Mouse (Mus musculus): ENCODE results near the gene Pld5. TPM values are rescaled to one million over a fixed set of nuclear protein-coding genes. Genes with fewer than 3 reads are reported as not detected.

Gene Pld5
- polyA plus RNA-seq, 1 experiment from 2014 or later: 0.27 TPM

DNA sequence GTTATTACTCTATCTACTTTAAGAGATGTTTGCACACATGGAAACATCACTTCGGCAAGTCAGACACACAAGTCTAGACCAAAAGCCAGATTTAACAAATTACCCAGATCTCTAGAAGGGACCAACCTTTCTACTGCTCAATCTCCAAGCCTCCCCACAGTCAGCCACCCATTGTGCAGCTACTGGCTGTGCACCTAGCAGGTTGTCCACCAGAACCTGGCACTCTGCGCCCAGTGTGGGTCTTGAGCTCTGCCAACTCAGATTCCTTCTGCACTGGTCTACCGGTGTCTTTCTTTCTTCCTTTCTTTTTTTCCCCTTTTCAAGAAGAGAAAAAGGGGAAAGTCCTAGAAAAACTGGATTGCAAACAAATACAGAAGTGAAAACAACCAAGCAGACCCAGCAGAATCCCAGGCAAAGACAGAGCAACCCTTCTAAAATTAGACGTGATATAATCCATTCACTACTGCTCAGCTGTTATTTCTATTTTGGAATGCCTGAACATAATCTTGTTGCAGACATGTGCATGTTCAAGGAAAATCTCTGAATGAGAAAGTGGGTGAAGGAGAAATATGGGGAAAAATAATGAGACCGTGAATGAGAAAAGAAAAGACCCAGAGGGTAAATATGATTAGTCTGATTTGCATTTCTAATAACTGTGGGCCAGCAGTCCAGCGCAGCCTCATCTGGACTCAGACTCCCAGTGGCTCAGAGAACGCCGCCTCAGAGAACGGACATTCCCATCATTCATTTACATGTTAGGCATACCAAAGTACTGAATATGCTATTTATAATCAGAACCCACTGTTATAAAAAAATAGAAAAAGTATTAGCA lies 27.0 kb downstream of the Pld5 start:
- TF ChIP-seq CTCF (IDR thresholded peaks at IDR 0.05; ENCODE audit: low read depth): no peak
- Histone ChIP-seq H3K4me1 (replicated peaks; ENCODE audit: control insufficient read depth, insufficient read depth, low read length) (no peaks in the 10 kb centered on the region), H3K9me3 (ENCODE audit: control insufficient read depth) (no peaks in the 10 kb centered on the region), H3K36me3 (ENCODE audit: control insufficient read depth, insufficient read depth) (no peaks in the 10 kb centered on the region), H3K9ac (ENCODE audit: low read depth, low read length) (no peak overlapping the region), H3K27me3 (replicated peaks; ENCODE audit: control insufficient read depth, insufficient read depth, low read length) (no peaks in the 10 kb centered on the region), H3K4me3 (ENCODE audit: low read depth, low read length) (no peak overlapping the region), H3K27ac (ENCODE audit: low read depth, low read length) (no peak overlapping the region), H3K4me2 (replicated peaks; ENCODE audit: low read depth) (no peak overlapping the region)
- no peak for ATAC-seq
- 80% methylated on average over 9 of the region's 9 CpGs for WGBS

GRCm38 (mm10) chr1:176239199-176239598 lies 35.9 kb downstream of the Pld5 start:
- Histone ChIP-seq H3K36me3 (ENCODE audit: control insufficient read depth, insufficient read depth) (no peaks in the 10 kb centered on the region), H3K27me3 (replicated peaks; ENCODE audit: control insufficient read depth, insufficient read depth, low read length) (no peaks in the 10 kb centered on the region), H3K4me3 (ENCODE audit: low read depth, low read length) (no peak overlapping the region), H3K4me2 (replicated peaks; ENCODE audit: low read depth) (no peak overlapping the region), H3K9ac (ENCODE audit: low read depth, low read length) (no peak overlapping the region), H3K27ac (ENCODE audit: low read depth, low read length) (no peak overlapping the region), H3K9me3 (ENCODE audit: control insufficient read depth) (no peaks in the 10 kb centered on the region), H3K4me1 (replicated peaks; ENCODE audit: control insufficient read depth, insufficient read depth, low read length) (no peaks in the 10 kb centered on the region)
- no peak for TF ChIP-seq CTCF (IDR thresholded peaks at IDR 0.05; ENCODE audit: low read depth)
- 85% methylated on average over 2 of the region's 2 CpGs for WGBS
- no peak for ATAC-seq

DNA sequence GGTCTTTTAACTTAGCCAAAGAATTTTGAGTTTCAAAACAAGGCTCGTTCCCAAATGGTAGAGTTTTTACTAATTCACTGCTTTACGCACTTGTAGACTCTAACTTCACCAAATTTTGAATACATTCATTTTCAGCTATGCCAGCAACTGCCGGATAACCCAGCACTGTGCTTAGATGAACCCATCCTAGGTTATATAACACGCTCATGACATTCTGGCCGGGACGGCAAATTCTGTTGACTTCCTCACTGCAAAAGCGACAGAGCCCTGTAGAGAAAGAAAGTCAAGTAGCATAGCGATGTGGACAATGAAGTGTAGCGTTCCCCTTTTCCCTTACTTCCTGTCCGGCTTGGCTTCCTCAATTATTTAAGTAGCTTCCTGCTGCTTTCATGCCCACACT lies 51.3 kb downstream of the Pld5 start:
- Histone ChIP-seq H3K36me3 (ENCODE audit: control insufficient read depth, insufficient read depth) (no peaks in the 10 kb centered on the region), H3K9ac (ENCODE audit: low read depth, low read length) (no peak overlapping the region), H3K4me3 (ENCODE audit: low read depth, low read length) (no peak overlapping the region), H3K4me2 (replicated peaks; ENCODE audit: low read depth) (no peak overlapping the region), H3K27ac (ENCODE audit: low read depth, low read length) (no peak overlapping the region), H3K4me1 (replicated peaks; ENCODE audit: control insufficient read depth, insufficient read depth, low read length) (no peaks in the 10 kb centered on the region), H3K9me3 (ENCODE audit: control insufficient read depth) (no peaks in the 10 kb centered on the region), H3K27me3 (replicated peaks; ENCODE audit: control insufficient read depth, insufficient read depth, low read length) (no peaks in the 10 kb centered on the region)
- TF ChIP-seq CTCF (IDR thresholded peaks at IDR 0.05; ENCODE audit: low read depth): no peak
- ATAC-seq: no peak
- 79% methylated on average over 10 of the region's 10 CpGs for WGBS

GRCm38 (mm10) chr1:176223196-176223595 lies 51.9 kb downstream of the Pld5 start:
- WGBS: 5% methylated on average over 12 of the region's 12 CpGs
- Histone ChIP-seq H3K9me3 (ENCODE audit: control insufficient read depth) (no peaks in the 10 kb centered on the region), H3K4me1 (replicated peaks; ENCODE audit: control insufficient read depth, insufficient read depth, low read length) (no peaks in the 10 kb centered on the region), H3K27me3 (replicated peaks; ENCODE audit: control insufficient read depth, insufficient read depth, low read length) (no peaks in the 10 kb centered on the region), H3K4me3 (ENCODE audit: low read depth, low read length) (no peak overlapping the region), H3K36me3 (ENCODE audit: control insufficient read depth, insufficient read depth) (no peaks in the 10 kb centered on the region), H3K9ac (ENCODE audit: low read depth, low read length) (no peak overlapping the region), H3K4me2 (replicated peaks; ENCODE audit: low read depth) (no peak overlapping the region; the same call in 1 of the 2 replicates), H3K27ac (ENCODE audit: low read depth, low read length) (no peak overlapping the region)
- TF ChIP-seq CTCF (IDR thresholded peaks at IDR 0.05; ENCODE audit: low read depth): peak; percentile 86
- ATAC-seq: no peak

DNA sequence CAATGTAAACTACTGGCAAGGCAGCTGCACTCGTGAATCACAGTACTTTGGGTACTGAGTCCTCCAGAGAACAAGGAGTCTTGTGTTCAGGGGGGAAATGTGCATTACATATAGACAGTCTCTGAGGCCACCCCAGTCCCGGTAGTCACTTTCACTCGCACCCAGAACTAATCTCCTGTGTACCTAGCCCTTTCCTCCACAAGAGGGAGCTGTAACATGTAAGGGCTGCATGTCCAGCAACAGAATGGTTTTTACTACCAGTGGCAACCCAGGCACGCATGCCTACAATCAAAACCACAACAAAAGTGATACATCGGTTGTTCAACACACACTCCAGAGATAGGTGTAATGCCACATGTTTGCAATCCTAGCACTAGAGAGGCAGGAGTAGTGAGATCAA lies 56.9 kb downstream of the Pld5 start:
- Histone ChIP-seq H3K4me2 (replicated peaks; ENCODE audit: low read depth) (no peak overlapping the region), H3K36me3 (ENCODE audit: control insufficient read depth, insufficient read depth) (no peaks in the 10 kb centered on the region), H3K9ac (ENCODE audit: low read depth, low read length) (no peak overlapping the region), H3K27me3 (replicated peaks; ENCODE audit: control insufficient read depth, insufficient read depth, low read length) (no peaks in the 10 kb centered on the region), H3K4me1 (replicated peaks; ENCODE audit: control insufficient read depth, insufficient read depth, low read length) (no peaks in the 10 kb centered on the region), H3K4me3 (ENCODE audit: low read depth, low read length) (no peak overlapping the region), H3K9me3 (ENCODE audit: control insufficient read depth) (no peaks in the 10 kb centered on the region), H3K27ac (ENCODE audit: low read depth, low read length) (no peak overlapping the region)
- peak; percentile 19; the same call in 1 of the 2 replicates for TF ChIP-seq CTCF (IDR thresholded peaks at IDR 0.05; ENCODE audit: low read depth)
- no peak for ATAC-seq
- 92% methylated on average over 5 of the region's 5 CpGs for WGBS

DNA sequence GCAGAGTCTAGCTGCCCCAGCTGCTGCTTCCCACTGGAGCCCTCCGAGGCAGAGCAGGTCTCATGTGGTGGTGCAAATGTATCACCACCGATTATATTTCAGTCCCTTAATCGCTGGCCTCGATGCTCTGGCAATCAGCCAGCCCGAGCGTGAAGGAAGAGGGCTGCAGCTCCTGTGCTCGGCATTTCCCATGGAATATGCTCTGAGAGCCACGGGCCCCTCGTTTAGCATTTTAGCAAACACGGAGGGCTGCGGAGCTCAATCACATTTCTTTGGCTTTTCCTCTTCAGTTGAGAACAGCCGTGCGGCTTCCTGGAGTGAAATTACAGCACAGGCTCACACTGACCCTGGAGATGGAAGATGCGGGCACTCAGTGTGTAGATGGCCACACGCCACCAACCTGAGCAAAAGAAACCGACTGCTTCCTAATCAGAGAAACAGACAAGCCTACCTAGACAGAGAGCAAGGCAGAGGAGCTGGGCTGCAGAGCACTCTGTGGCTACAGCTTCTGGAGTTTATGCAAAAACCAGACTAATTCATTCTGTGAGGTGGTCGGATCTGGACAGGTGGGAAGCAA lies 61.4 kb downstream of the Pld5 start:
- Histone ChIP-seq H3K9me3 (ENCODE audit: control insufficient read depth) (no peaks in the 10 kb centered on the region), H3K27me3 (replicated peaks; ENCODE audit: control insufficient read depth, insufficient read depth, low read length) (no peaks in the 10 kb centered on the region), H3K27ac (ENCODE audit: low read depth, low read length) (no peak overlapping the region), H3K9ac (ENCODE audit: low read depth, low read length) (no peak overlapping the region), H3K4me1 (replicated peaks; ENCODE audit: control insufficient read depth, insufficient read depth, low read length) (no peaks in the 10 kb centered on the region), H3K4me3 (ENCODE audit: low read depth, low read length) (no peak overlapping the region), H3K4me2 (replicated peaks; ENCODE audit: low read depth) (0 out of 2 replicates have a peak overlapping the region, but pooled peaks have one; percentile 10), H3K36me3 (ENCODE audit: control insufficient read depth, insufficient read depth) (no peaks in the 10 kb centered on the region)
- ATAC-seq: no peak
- TF ChIP-seq CTCF (IDR thresholded peaks at IDR 0.05; ENCODE audit: low read depth): no peak
- WGBS: 37% methylated on average over 17 of the region's 17 CpGs

Data from intestine, postnatal 0 days (tissue).